Mouse (Mus musculus): ENCODE data around the gene Ryr2.

Gene Ryr2

GRCm38 (mm10) chr13:12094569-12094968, 12.2 kb downstream of the Ryr2 start:
- no peak for DNase-seq (ENCODE audit: low spot score in 2 of 2)

GRCm38 (mm10) chr13:12093146-12093545, 13.6 kb downstream of the Ryr2 start:
- DNase-seq (ENCODE audit: low spot score in 2 of 2) = no peak

GRCm38 (mm10) chr13:12092379-12093107, 14.2 kb downstream of the Ryr2 start:
- DNase-seq (ENCODE audit: low spot score in 2 of 2) = no peak

GRCm38 (mm10) chr13:12084112-12084475, 22.7 kb downstream of the Ryr2 start:
- no peak for DNase-seq (ENCODE audit: low spot score in 2 of 2)

- no peak for DNase-seq (ENCODE audit: low spot score in 2 of 2)
Observed at GRCm38 (mm10) chr13:12083443-12084111, 23.2 kb downstream of the Ryr2 start.

- no peak for DNase-seq (ENCODE audit: low spot score in 2 of 2)
Observed at GRCm38 (mm10) chr13:12080590-12080989, 26.2 kb downstream of the Ryr2 start.

- DNase-seq (ENCODE audit: low spot score in 2 of 2) = no peak
Observed at GRCm38 (mm10) chr13:12079536-12079935, 27.2 kb downstream of the Ryr2 start.

- no peak for DNase-seq (ENCODE audit: low spot score in 2 of 2)
Observed at GRCm38 (mm10) chr13:12074897-12075296, 31.8 kb downstream of the Ryr2 start.

- no peak for DNase-seq (ENCODE audit: low spot score in 2 of 2)
Observed at GRCm38 (mm10) chr13:12072571-12072970, 34.2 kb downstream of the Ryr2 start.

GRCm38 (mm10) chr13:12072112-12072511, 34.6 kb downstream of the Ryr2 start:
- no peak for DNase-seq (ENCODE audit: low spot score in 2 of 2)

- no peak for DNase-seq (ENCODE audit: low spot score in 2 of 2)
Observed at GRCm38 (mm10) chr13:12070157-12071129, 36.3 kb downstream of the Ryr2 start.

- DNase-seq (ENCODE audit: low spot score in 2 of 2) = no peak
Observed at GRCm38 (mm10) chr13:12064576-12064975, 42.2 kb downstream of the Ryr2 start.

GRCm38 (mm10) chr13:12063561-12063960, 43.2 kb downstream of the Ryr2 start:
- DNase-seq (ENCODE audit: low spot score in 2 of 2) = no peak

- DNase-seq (ENCODE audit: low spot score in 2 of 2) = no peak
Observed at GRCm38 (mm10) chr13:12057357-12057771, 49.4 kb downstream of the Ryr2 start.

- no peak for DNase-seq (ENCODE audit: low spot score in 2 of 2)
Observed at GRCm38 (mm10) chr13:12055913-12056312, 50.8 kb downstream of the Ryr2 start.

- DNase-seq (ENCODE audit: low spot score in 2 of 2) = no peak
Observed at GRCm38 (mm10) chr13:12053910-12054309, 52.8 kb downstream of the Ryr2 start.

- DNase-seq (ENCODE audit: low spot score in 2 of 2) = no peak
Observed at GRCm38 (mm10) chr13:12050809-12051208, 55.9 kb downstream of the Ryr2 start.

- no peak for DNase-seq (ENCODE audit: low spot score in 2 of 2)
Observed at GRCm38 (mm10) chr13:12047059-12047458, 59.7 kb downstream of the Ryr2 start.

GRCm38 (mm10) chr13:12044751-12045150, 62.0 kb downstream of the Ryr2 start:
- no peak for DNase-seq (ENCODE audit: low spot score in 2 of 2)

GRCm38 (mm10) chr13:12042891-12043491, 63.8 kb downstream of the Ryr2 start:
- no peak for DNase-seq (ENCODE audit: low spot score in 2 of 2)

GRCm38 (mm10) chr13:12039967-12040366, 66.8 kb downstream of the Ryr2 start:
- DNase-seq (ENCODE audit: low spot score in 2 of 2) = no peak

GRCm38 (mm10) chr13:12038676-12039075, 68.1 kb downstream of the Ryr2 start:
- no peak for DNase-seq (ENCODE audit: low spot score in 2 of 2)
